Mouse (Mus musculus): ENCODE results near the gene Cfap69. TPM values are rescaled to one million over a fixed set of nuclear protein-coding genes. Genes with fewer than 3 reads are reported as not detected.

The Cfap69 gene
- total RNA-seq, 2 experiments from 2014 or later, result 13.1 to 14.8 TPM

Other genes starting within 250 kb of the Cfap69 start
- gene Cdk14, start 243.9 kb downstream of the Cfap69 start, total RNA-seq (2021), result 100 to 1,000 TPM; 160 to 162 TPM
- gene 1700015F17Rik, start 185.1 kb downstream of the Cfap69 start, total RNA-seq (2021), result not detected
- 10 to 100 TPM; 26.2 to 30.2 TPM for gene Cldn12, start 149.3 kb downstream of the Cfap69 start, total RNA-seq (2021)
- gene Gtpbp10, start 104.7 kb downstream of the Cfap69 start, total RNA-seq (2021), result 10 to 100 TPM; 10.1 to 12.4 TPM
- under 1 TPM; 0.39 to 0.87 TPM for gene Gm8773, start 90.4 kb downstream of the Cfap69 start, total RNA-seq (2021)
- gene Steap2, start 30.3 kb upstream of the Cfap69 start, total RNA-seq (2021), result 1 to 10 TPM; 5.5 to 6.5 TPM
- 1 to 10 TPM in 1 of 2 experiments, under 1 TPM in 1; 0.89 to 1.3 TPM for gene Steap1, start 85.1 kb upstream of the Cfap69 start, total RNA-seq (2021)